Mouse (Mus musculus): ENCODE results near the gene Fras1.

The Fras1 gene

GRCm38 (mm10) chr5:96405139-96405842 is 31.5 kb downstream of the Fras1 start:
- DNase-seq (ENCODE audit: low read depth, low spot score): no peak

GRCm38 (mm10) chr5:96408291-96408690 is 34.5 kb downstream of the Fras1 start:
- no peak for DNase-seq (ENCODE audit: low read depth, low spot score)

- peak; percentile 16 for DNase-seq (ENCODE audit: low read depth, low spot score)
These were observed 39.1 kb downstream of the Fras1 start for GRCm38 (mm10) chr5:96412754-96413394.

GRCm38 (mm10) chr5:96417121-96417520 is 43.4 kb downstream of the Fras1 start:
- no peak for DNase-seq (ENCODE audit: low read depth, low spot score)

- no peak for DNase-seq (ENCODE audit: low read depth, low spot score)
These were observed 47.8 kb downstream of the Fras1 start for GRCm38 (mm10) chr5:96421550-96421949.

GRCm38 (mm10) chr5:96422716-96423115 is 49.0 kb downstream of the Fras1 start:
- DNase-seq (ENCODE audit: low read depth, low spot score): no peak

GRCm38 (mm10) chr5:96425391-96425790 is 51.6 kb downstream of the Fras1 start:
- no peak for DNase-seq (ENCODE audit: low read depth, low spot score)

- DNase-seq (ENCODE audit: low read depth, low spot score): no peak
These were observed 55.9 kb downstream of the Fras1 start for GRCm38 (mm10) chr5:96429532-96430141.

- DNase-seq (ENCODE audit: low read depth, low spot score): no peak
These were observed 64.1 kb downstream of the Fras1 start for GRCm38 (mm10) chr5:96437870-96438269.

- DNase-seq (ENCODE audit: low read depth, low spot score): no peak
These were observed 66.1 kb downstream of the Fras1 start for GRCm38 (mm10) chr5:96439811-96440210.

GRCm38 (mm10) chr5:96447460-96447859 is 73.7 kb downstream of the Fras1 start:
- no peak for DNase-seq (ENCODE audit: low read depth, low spot score)

GRCm38 (mm10) chr5:96452027-96452426 is 78.3 kb downstream of the Fras1 start:
- DNase-seq (ENCODE audit: low read depth, low spot score): no peak

GRCm38 (mm10) chr5:96453386-96453785 is 79.6 kb downstream of the Fras1 start:
- DNase-seq (ENCODE audit: low read depth, low spot score): no peak

GRCm38 (mm10) chr5:96454422-96454821 is 80.7 kb downstream of the Fras1 start:
- DNase-seq (ENCODE audit: low read depth, low spot score): no peak

GRCm38 (mm10) chr5:96455241-96455640 is 81.5 kb downstream of the Fras1 start:
- DNase-seq (ENCODE audit: low read depth, low spot score): no peak

GRCm38 (mm10) chr5:96457436-96457958 is 83.7 kb downstream of the Fras1 start:
- no peak for DNase-seq (ENCODE audit: low read depth, low spot score)

GRCm38 (mm10) chr5:96459605-96460004 is 85.8 kb downstream of the Fras1 start:
- no peak for DNase-seq (ENCODE audit: low read depth, low spot score)

- no peak for DNase-seq (ENCODE audit: low read depth, low spot score)
These were observed 88.4 kb downstream of the Fras1 start for GRCm38 (mm10) chr5:96462197-96462596.

- no peak for DNase-seq (ENCODE audit: low read depth, low spot score)
These were observed 92.7 kb downstream of the Fras1 start for GRCm38 (mm10) chr5:96466461-96466860.

- no peak for DNase-seq (ENCODE audit: low read depth, low spot score)
These were observed 98.2 kb downstream of the Fras1 start for GRCm38 (mm10) chr5:96471995-96472394.

GRCm38 (mm10) chr5:96475488-96475887 is 101.7 kb downstream of the Fras1 start:
- DNase-seq (ENCODE audit: low read depth, low spot score): no peak

- DNase-seq (ENCODE audit: low read depth, low spot score): no peak
These were observed 105.2 kb downstream of the Fras1 start for GRCm38 (mm10) chr5:96479003-96479402.

- no peak for DNase-seq (ENCODE audit: low read depth, low spot score)
These were observed 107.4 kb downstream of the Fras1 start for GRCm38 (mm10) chr5:96481159-96481558.
